In the genomic region with DNA sequence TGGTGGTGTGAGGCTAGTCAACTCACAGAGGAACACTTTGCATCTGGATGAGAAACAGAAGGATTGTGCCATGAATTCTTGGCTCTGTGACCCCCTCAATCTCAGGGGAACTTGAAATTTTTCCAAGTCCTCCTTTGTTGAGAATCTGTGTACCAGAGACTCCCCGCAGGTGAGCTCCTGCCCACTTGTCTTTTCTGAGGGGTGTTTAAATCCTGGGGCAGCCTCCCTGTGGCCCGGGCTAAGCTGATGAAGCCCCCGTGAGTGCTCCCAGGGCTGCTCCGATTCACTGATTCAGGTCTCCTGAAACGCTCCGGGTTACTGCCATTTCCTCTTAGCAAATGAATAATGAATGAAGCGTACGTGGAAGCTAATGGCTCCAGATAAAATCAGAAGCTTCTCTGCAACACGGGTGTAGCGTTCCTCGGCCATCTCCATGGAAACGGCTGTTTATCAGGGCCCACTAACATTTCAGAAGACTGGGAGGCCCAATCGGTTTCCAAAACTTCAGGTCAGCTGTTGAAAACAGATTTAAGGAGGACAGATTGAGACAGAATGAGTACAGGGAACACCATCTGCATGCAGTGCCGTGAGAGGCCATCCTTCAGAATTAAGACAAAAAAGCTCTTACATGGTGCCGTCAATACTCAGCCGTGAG, we compare ENCODE assay signal across 10 mouse cellular contexts.
DNase-seq lines count a peak whose midpoint lies in the region; ATAC-seq lines count a peak whose summit lies in the region.
"Had no signal": no experiment of that assay in that cellular context is flagged by ENCODE, and none has a peak within 500 bp of the region (broad histone marks: within the 10 kb centered on the region; RNA-seq: fewer than 3 reads in every experiment).

No protein-coding gene starts in this region.

- H3K4me1 ChIP-seq in heart, embryonic 11.5 days (ENCODE audit: control insufficient read depth, insufficient read depth, low read length) = no peaks in the 10 kb centered on the region
- H3K4me1 ChIP-seq in hindbrain, embryonic 16.5 days (ENCODE audit: control insufficient read depth, insufficient read depth, low read depth, low read length) = peaks cover 42% of the 10 kb centered on the region

- 42% methylated on average over 16 of the region's 16 CpGs for WGBS in heart, embryonic 11.5 days (ENCODE audit: insufficient replicate concordance)
- 12% methylated on average over 16 of the region's 16 CpGs for WGBS in hindbrain, embryonic 16.5 days

- no peaks in the 10 kb centered on the region for H3K9me3 ChIP-seq in heart, embryonic 11.5 days (replicated peaks; ENCODE audit: control insufficient read depth, low read length)
- no peaks in the 10 kb centered on the region for H3K9me3 ChIP-seq in hindbrain, embryonic 16.5 days (ENCODE audit: control insufficient read depth, low read length)

- H3K9ac ChIP-seq in heart, embryonic 11.5 days (ENCODE audit: low read depth, low read length) = no peak overlapping the region
- H3K9ac ChIP-seq in hindbrain, embryonic 16.5 days (ENCODE audit: low read depth, low read length) = no peak overlapping the region

- H3K36me3 ChIP-seq in heart, embryonic 11.5 days (ENCODE audit: control insufficient read depth, insufficient read depth, low read length) = no peaks in the 10 kb centered on the region
- H3K36me3 ChIP-seq in hindbrain, embryonic 16.5 days (ENCODE audit: control insufficient read depth, insufficient read depth, low read length) = no peaks in the 10 kb centered on the region

- intact Hi-C loops in heart, postnatal 36 days (cut with DNase I) = no loop called here

- H3K27me3 ChIP-seq in heart, embryonic 11.5 days (ENCODE audit: control insufficient read depth, insufficient read depth, low read length) = no peaks in the 10 kb centered on the region
- H3K27me3 ChIP-seq in hindbrain, embryonic 16.5 days (replicated peaks; ENCODE audit: control insufficient read depth, insufficient read depth, low read length) = no peaks in the 10 kb centered on the region
- H3K27me3 ChIP-seq: CH12.LX had no signal

- DNase-seq in heart, adult 8-10 months (ENCODE audit: low spot score) = no peak
- DNase-seq in embryo, embryonic 11 days = peak; percentile 71
- peak; percentile 44 for DNase-seq in neural tube, embryonic 10.5 days (ENCODE audit: extremely low spot score, low spot score)
- no peak for DNase-seq in adipocyte (ENCODE audit: low spot score)
- no peak for DNase-seq in heart, postnatal 36 days

- peak overlapping the region; percentile 16; the same call in 1 of the 2 replicates for H3K4me2 ChIP-seq in heart, embryonic 11.5 days
- H3K4me2 ChIP-seq in hindbrain, embryonic 16.5 days (ENCODE audit: low read length) = peak overlapping the region; percentile 38

- H3K27ac ChIP-seq in heart, embryonic 11.5 days (ENCODE audit: low read depth, low read length) = no peak overlapping the region
- H3K27ac ChIP-seq in hindbrain, embryonic 16.5 days (ENCODE audit: low read depth, low read length) = peak overlapping the region; percentile 71

- ATAC-seq in heart, embryonic 11.5 days (replicated peaks; ENCODE audit: insufficient number of reproducible peaks, low FRiP score, low TSS enrichment) = no peak
- ATAC-seq in hindbrain, embryonic 16.5 days = peak; percentile 49
- ATAC-seq in granulocyte monocyte progenitor cell, adult 5-6 weeks (replicated peaks; ENCODE audit: poor library complexity, severe bottlenecking) = no peak

- H3K4me3 ChIP-seq in heart, embryonic 11.5 days (ENCODE audit: low read depth, low read length) = no peak overlapping the region
- no peak overlapping the region for H3K4me3 ChIP-seq in hindbrain, embryonic 16.5 days (ENCODE audit: low read length)
- H3K4me3 ChIP-seq: myocyte had no signal

Comparison
In these comparisons a context has a peak if more than half of its experiments do, and no peak if none do; other contexts are left out.
1. DNase-seq: peak in embryo, embryonic 11 days (single experiment) and neural tube, embryonic 10.5 days (single experiment); none in heart, adult 8-10 months (single experiment), adipocyte (single experiment) and heart, postnatal 36 days (0 of 2).